ENCODE assay signal across 8 mouse cellular contexts in the genomic region with DNA sequence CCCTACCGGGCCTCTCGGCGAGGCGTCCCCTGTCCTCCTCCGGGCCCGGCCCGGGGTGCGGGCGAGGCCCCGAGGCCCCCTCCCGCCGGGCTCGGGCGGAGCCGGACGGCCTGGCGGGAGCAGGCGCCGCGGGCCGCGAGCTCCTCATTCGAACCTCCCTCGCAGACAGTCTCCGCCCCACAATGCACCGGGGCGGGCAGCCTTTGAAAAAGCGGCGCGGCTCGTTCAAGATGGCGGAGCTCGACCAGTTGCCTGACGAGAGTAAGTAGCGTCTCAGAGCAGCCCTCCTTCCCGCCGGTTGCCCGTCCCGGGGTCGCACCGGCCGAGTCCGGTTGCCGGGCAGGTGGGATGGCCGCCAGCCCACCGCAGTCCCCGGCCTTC. TPM values are rescaled to one million over a fixed set of nuclear protein-coding genes. Genes with fewer than 3 reads are reported as not detected.
DNase-seq lines count a peak whose midpoint lies in the region; TF ChIP-seq lines count a peak whose summit lies in the region.

A gene (plus strand): TSS at position 14 of the 381 bp plus-strand sequence.

- peak; percentile 77 for DNase-seq in WW6 (ENCODE audit: low read depth, low spot score)
- peak; percentile 77 to 92 for DNase-seq in cerebellum, postnatal 4 days (ENCODE audit: low spot score in 2 of 2)
- peak; percentile 93 for DNase-seq in gastrocnemius, adult 2 months
- DNase-seq in hindlimb bud, embryonic 11.5 days (ENCODE audit: extremely low spot score, low read depth, low spot score) = peak; percentile 44
- DNase-seq in left cerebral cortex, adult 8-10 months (ENCODE audit: low spot score in 2 of 2) = peak; percentile 74 to 88
- DNase-seq in right cerebral cortex, postnatal 10 days (ENCODE audit: low spot score in 2 of 2) = peak; percentile 92 to 94
- DNase-seq in urinary bladder, postnatal 25 days (ENCODE audit: low spot score) = peak; percentile 88

- intact Hi-C loops in gastrocnemius, adult 2 months (cut with DNase I) = loop anchor here (2.0 kb wide), 1 partner anchor 72 kb away; a partner anchor contains a TSS

- peak within 1 kb of the TSS; percentile 87 for H3K27ac ChIP-seq in gastrocnemius, adult 2 months

- H3K36me3 ChIP-seq in megakaryocyte, embryonic 14.5 days (replicated peaks; ENCODE audit: low read length) = peaks cover 9% of the 10 kb centered on the region

- H3K9me3 ChIP-seq in megakaryocyte, embryonic 14.5 days = peaks cover 4% of the 10 kb centered on the region; the same call in 1 of the 2 replicates

- H3K4me1 ChIP-seq in megakaryocyte, embryonic 14.5 days = peaks cover 34% of the 10 kb centered on the region

- peak within 1 kb of the TSS; percentile 99 for H3K4me3 ChIP-seq in gastrocnemius, adult 2 months
- H3K4me3 ChIP-seq in megakaryocyte, embryonic 14.5 days (replicated peaks) = peak within 1 kb of the TSS; percentile 98

- H3K27me3 ChIP-seq in megakaryocyte, embryonic 14.5 days (replicated peaks) = no peaks in the 10 kb centered on the region

- no peak for TF ChIP-seq CTCF in gastrocnemius, adult 2 months (IDR thresholded peaks at IDR 0.05)

RNA-seq across cellular contexts. Expression of the gene that starts here (rescaled TPM):
- total RNA-seq in gastrocnemius, adult 2 months (2021) = 1 to 10 TPM; 2.5 to 3.1 TPM
- total RNA-seq in left cerebral cortex, adult 8-10 months (2022) = 1 to 10 TPM; 2.9 to 4.4 (median 4.0) TPM
- 0.49 TPM in 1 of 2 replicates, not detected in the other for polyA plus RNA-seq in megakaryocyte, embryonic 14.5 days (2012; ENCODE audit: insufficient read depth, low replicate concordance)

Comparison
In these comparisons a context has a peak if more than half of its experiments do, and no peak if none do; other contexts are left out.
1. Peak in every context shown above with its lines: DNase-seq, H3K4me3 ChIP-seq and H3K27ac ChIP-seq.